Mouse (Mus musculus) G1E (cell line): ENCODE measurements at regions not wholly inside any gene's neighbourhood (a gene's known extent, or its start where the extent isn't known, plus 50 kb on each side); places are given as distances from the start of the nearest gene placed in this dataset.

ENCODE experiments used
- ATAC-seq: 2 replicates; pipeline ENCODE4 v1.8.0; 2016; ENCODE audit warnings: mild to moderate bottlenecking; ENCODE audit not compliant: insufficient number of reproducible peaks, poor library complexity, low FRiP score, severe bottlenecking; ENCODE audit errors: extremely low read depth
- DNase-seq: peaks from one replicate; pipeline ENCODE4 v3.0.0; 2012; ENCODE audit warnings: low spot score
- H3K27me3 ChIP-seq: 2 replicates; pipeline ENCODE4 v1.6.1; 2012; ENCODE audit warnings: mild to moderate bottlenecking, low read length, inconsistent platforms; ENCODE audit not compliant: insufficient read depth
- H3K36me3 ChIP-seq: replicated peaks from 2 replicates; pipeline ENCODE3; 2012; ENCODE audit warnings: mild to moderate bottlenecking, inconsistent platforms
- H3K4me1 ChIP-seq: 2 replicates; pipeline ENCODE4 v1.6.1; 2012; ENCODE audit warnings: low read depth, low read length, inconsistent platforms, mixed read lengths; ENCODE audit not compliant: insufficient read depth
- H3K4me3 ChIP-seq: 2 replicates; pipeline ENCODE4 v1.5.1; 2012; ENCODE audit warnings: low read depth, mild to moderate bottlenecking, inconsistent platforms, low read length, moderate library complexity, mixed read lengths
- H3K9me3 ChIP-seq: replicated peaks from 2 replicates; pipeline ENCODE4 v1.6.1; 2012; ENCODE audit warnings: inconsistent platforms
- CTCF ChIP-seq: IDR thresholded peaks from 2 replicates; pipeline ENCODE4 v1.5.1; 2012; ENCODE audit warnings: low read depth, low read length, inconsistent platforms, mixed read lengths
- GATA1 ChIP-seq: IDR thresholded peaks from 2 replicates; pipeline ENCODE4 v1.6.1; 2012; ENCODE audit warnings: borderline replicate concordance, low read length, inconsistent platforms, mixed read lengths
- GATA2 ChIP-seq: IDR thresholded peaks from 2 replicates; pipeline ENCODE4 v1.6.1; 2012; ENCODE audit warnings: low read depth, low read length, inconsistent platforms, borderline replicate concordance
- POLR2AphosphoS5 ChIP-seq: IDR thresholded peaks from 2 replicates; pipeline ENCODE4 v1.6.1; 2012; ENCODE audit warnings: low read depth, low read length, inconsistent platforms; ENCODE audit not compliant: insufficient replicate concordance
- TAL1 ChIP-seq: conservative IDR thresholded peaks from 2 replicates; pipeline ENCODE4 v1.6.1; 2012; ENCODE audit warnings: low read depth, low read length, inconsistent platforms, mixed read lengths

DNA sequence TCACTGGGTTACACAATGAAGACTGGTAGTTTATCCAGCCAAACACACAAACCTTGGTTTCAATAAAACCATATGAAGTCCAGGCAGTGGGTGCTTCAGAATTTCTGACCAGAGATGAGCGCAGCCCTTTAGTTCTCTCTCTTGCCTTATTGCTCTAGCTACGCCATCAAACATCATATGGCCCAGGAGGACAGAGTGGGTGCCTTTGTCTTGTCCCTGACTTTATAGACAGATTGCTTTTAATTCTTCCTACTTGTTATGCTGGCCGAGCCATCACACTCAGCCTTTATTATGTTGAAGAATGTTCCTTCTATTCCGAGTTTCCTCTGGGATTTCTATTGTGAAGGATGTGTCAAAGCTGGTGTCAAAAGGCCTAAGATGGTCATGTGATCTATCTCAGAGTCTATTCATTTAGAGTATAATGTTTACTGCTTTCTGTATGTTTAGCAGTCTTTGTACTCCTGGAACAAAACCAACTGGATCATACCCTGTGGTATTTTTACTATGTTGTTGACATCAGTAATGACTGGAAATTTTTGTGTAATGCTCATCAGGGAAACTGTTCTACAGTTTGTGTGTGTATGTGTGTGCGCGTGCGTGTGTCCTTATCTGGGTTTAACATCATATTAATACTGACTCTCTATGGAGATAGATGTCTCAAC is 263.7 kb downstream of the Rybp start:
- no peak for DNase-seq
- no peak for ATAC-seq
- TF ChIP-seq TAL1 (no peak), POLR2AphosphoS5 (no peak), CTCF (no peak), GATA1 (no peak), GATA2 (no peak)

DNA sequence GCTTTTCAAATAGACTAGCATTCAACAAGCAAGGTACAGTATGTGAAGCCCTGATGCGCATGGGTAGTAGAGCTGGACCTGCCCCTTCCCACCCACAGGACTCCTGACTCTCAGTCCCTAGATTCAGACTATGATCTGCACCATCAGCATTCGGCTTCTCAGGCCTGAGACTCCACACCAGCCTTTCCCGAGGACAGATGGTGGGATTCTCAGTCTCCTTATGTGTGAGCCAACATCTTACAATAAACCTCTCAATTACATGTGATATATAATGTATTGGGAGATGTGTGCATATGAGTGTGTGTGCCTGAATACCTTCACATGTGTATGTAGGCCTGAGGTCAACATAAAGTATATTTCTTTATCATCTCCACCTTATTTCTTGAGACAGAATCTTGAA is 268.3 kb downstream of the Rybp start:
- no peak for TF ChIP-seq GATA2
- TF ChIP-seq TAL1: no peak
- no peak for TF ChIP-seq GATA1
- no peak for TF ChIP-seq POLR2AphosphoS5
- no peak for TF ChIP-seq CTCF
- no peaks in the 10 kb centered on the region for H3K4me1 ChIP-seq
- no peaks in the 10 kb centered on the region for H3K27me3 ChIP-seq
- no peak overlapping the region for H3K4me3 ChIP-seq
- ATAC-seq (no peak), DNase-seq (no peak)
- H3K36me3 ChIP-seq: no peaks in the 10 kb centered on the region
- H3K9me3 ChIP-seq: peaks cover 64% of the 10 kb centered on the region

More for the DNA sequence above, 263.7 kb downstream of the Rybp start:
- Histone ChIP-seq H3K4me1 (no peaks in the 10 kb centered on the region), H3K9me3 (peaks cover 60% of the 10 kb centered on the region), H3K4me3 (no peak overlapping the region), H3K36me3 (no peaks in the 10 kb centered on the region), H3K27me3 (no peaks in the 10 kb centered on the region)

DNA sequence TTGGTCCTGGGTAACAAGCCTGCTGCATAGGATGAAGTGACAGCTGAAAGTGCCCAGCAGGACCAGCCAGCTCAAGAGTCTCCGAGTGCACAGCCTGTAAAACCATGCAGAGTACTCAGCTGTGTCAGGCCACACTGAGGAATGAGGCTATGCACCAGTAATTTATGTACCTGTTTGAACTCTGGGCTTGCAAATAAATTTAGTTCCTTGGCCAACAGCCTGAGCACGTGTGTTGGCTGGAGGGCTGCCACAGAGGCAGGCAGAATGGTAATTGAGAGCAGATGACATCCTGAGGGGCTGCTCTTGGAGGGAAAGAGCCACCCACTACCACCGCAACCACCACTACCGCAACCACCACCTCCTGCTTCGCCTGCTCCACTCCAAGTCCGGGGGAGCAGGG is 273.3 kb downstream of the Rybp start:
- no peaks in the 10 kb centered on the region for H3K4me1 ChIP-seq
- DNase-seq (no peak), ATAC-seq (no peak)
- no peak for TF ChIP-seq CTCF
- no peak for TF ChIP-seq POLR2AphosphoS5
- no peak for TF ChIP-seq GATA1
- TF ChIP-seq GATA2: no peak
- no peak for TF ChIP-seq TAL1
- H3K36me3 ChIP-seq: no peaks in the 10 kb centered on the region
- H3K27me3 ChIP-seq: no peaks in the 10 kb centered on the region
- H3K9me3 ChIP-seq: peaks cover 70% of the 10 kb centered on the region
- no peak overlapping the region for H3K4me3 ChIP-seq

DNA sequence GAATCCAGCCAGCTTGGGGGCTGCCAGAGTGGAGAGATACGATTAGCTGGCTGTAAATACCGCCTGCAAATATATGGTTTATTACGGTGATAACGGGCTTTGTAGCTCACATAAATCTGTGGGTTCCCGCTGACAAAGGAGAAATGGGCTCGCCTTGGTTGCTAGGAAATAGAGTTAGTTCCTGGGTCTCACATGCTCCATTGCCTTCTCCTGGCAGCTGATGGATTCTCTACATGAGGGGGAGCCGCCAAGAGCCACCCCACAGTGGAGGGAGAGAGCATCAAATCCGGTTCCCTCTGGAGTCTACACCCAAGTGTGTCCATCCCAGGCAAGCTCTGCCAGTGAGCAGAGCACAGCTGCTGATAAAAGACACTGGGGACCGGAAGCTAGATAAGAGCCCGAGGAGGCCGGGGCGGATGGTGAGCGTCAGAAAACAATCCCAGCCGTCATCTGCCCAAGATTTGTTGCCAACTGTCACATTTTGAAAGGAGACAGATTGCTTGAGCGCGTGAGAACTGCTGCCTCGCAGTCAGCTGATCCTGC is 275.7 kb downstream of the Rybp start:
- Histone ChIP-seq H3K4me3 (no peak overlapping the region), H3K27me3 (no peaks in the 10 kb centered on the region), H3K9me3 (peaks cover 62% of the 10 kb centered on the region), H3K36me3 (no peaks in the 10 kb centered on the region), H3K4me1 (no peaks in the 10 kb centered on the region)
- TF ChIP-seq GATA1 (no peak), GATA2 (no peak), CTCF (no peak), POLR2AphosphoS5 (no peak), TAL1 (no peak)
- ATAC-seq: no peak
- DNase-seq: no peak

DNA sequence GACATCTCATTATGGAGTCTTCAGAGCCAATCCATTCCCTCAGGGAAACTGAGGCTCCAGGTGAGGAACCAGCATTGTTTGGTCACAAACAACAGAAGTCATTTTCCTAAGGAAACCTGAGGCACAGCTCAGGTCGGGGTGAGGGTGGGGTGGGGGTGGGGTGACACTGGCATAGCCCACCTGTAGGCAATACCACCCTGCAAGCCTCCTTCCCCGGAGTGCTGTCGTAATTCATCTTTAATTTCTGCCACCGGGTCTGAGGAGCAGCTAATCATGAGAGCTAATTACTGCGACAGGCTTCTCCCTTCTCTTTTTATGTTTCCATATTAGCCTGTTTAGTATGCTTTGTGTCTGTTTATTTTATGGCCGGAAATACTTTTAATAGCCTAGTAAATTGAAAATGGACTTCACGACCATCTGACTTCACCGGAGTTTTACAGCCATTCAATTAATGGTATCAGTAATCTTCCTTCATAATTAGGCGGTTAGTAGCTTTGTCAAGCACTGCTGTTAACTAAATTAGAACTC is 276.3 kb downstream of the Rybp start:
- Histone ChIP-seq H3K4me1 (no peaks in the 10 kb centered on the region), H3K4me3 (no peak overlapping the region), H3K36me3 (no peaks in the 10 kb centered on the region), H3K27me3 (no peaks in the 10 kb centered on the region), H3K9me3 (peaks cover 68% of the 10 kb centered on the region)
- TF ChIP-seq TAL1 (no peak), CTCF (no peak), GATA1 (no peak), POLR2AphosphoS5 (no peak), GATA2 (no peak)
- no peak for ATAC-seq
- no peak for DNase-seq

DNA sequence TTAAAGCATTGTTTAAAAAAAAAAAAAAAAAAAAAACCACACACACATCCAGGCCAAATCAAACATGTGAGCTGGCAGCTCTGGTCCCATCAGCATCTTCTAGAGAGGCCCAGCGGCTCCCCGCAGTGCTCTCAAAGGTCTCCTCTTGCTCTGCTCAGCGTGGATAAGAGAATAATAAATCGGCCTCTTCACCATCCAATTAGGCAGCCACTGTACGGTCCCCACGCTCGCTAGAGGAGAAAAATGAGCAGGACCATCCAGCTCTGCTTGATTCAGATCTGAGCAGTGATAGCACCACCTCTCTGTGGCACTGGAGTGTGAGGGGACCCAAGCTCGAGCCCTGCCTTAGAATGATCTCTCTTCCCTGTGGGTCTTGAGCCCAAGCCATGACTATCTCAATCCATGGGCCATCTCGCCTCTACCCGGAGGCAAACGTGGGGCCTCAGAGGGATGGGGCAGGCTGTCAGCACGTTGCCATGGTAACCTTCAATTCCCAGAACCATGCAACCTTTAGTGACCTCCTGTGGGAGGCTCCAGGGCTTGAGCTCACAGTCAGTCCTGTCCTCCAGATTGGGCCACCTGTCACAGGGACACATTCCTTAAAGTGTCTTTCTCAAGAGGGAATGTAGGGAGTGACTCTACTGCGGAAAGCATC is 273.6 kb upstream of the Prok2 start:
- Histone ChIP-seq H3K9me3 (peaks cover 72% of the 10 kb centered on the region), H3K27me3 (no peaks in the 10 kb centered on the region), H3K4me1 (no peaks in the 10 kb centered on the region), H3K36me3 (no peaks in the 10 kb centered on the region), H3K4me3 (no peak overlapping the region)
- TF ChIP-seq GATA1 (no peak), GATA2 (no peak), CTCF (no peak), TAL1 (no peak), POLR2AphosphoS5 (no peak)
- ATAC-seq: no peak
- DNase-seq: no peak
